Mouse (Mus musculus) midbrain, embryonic 11.5 days (tissue): Measurements from ENCODE around the gene Zdhhc24. TPM values are rescaled to one million over a fixed set of nuclear protein-coding genes. Genes with fewer than 3 reads are reported as not detected.

Experiments used
- ATAC-seq: fragments of 200-750 bp; cut with Nextera tagmentation; 2 replicates; pipeline ENCODE4 v1.8.0; 2017; ENCODE audit warnings: moderate TSS enrichment, moderate library complexity; ENCODE audit not compliant: low FRiP score
- DNase-seq: peaks from one replicate; pipeline ENCODE4 v3.0.0; 2015; ENCODE audit warnings: low spot score; ENCODE audit errors: missing footprints
- H3K27ac ChIP-seq: fragments of 300-500 bp; sonication (generic); 2 replicates; pipeline ENCODE4 v1.5.1; 2014; ENCODE audit warnings: low read depth, low read length
- H3K27me3 ChIP-seq: fragments of 300-500 bp; sonication (generic); 2 replicates; pipeline ENCODE4 v1.6.1; 2014; ENCODE audit warnings: mild to moderate bottlenecking, low read length, moderate library complexity, mixed read lengths; ENCODE audit not compliant: control insufficient read depth, insufficient read depth
- H3K36me3 ChIP-seq: fragments of 300-500 bp; sonication (generic); 2 replicates; pipeline ENCODE4 v1.6.1; 2014; ENCODE audit warnings: mild to moderate bottlenecking, low read length, moderate library complexity, mixed read lengths; ENCODE audit not compliant: control insufficient read depth, insufficient read depth
- H3K4me1 ChIP-seq: fragments of 300-500 bp; sonication (generic); 2 replicates; pipeline ENCODE4 v1.6.1; 2014; ENCODE audit warnings: low read length; ENCODE audit not compliant: control insufficient read depth, insufficient read depth
- H3K4me2 ChIP-seq: fragments of 300-500 bp; sonication (generic); 2 replicates; pipeline ENCODE4 v1.6.1; 2014; ENCODE audit warnings: mild to moderate bottlenecking, moderate library complexity
- H3K4me3 ChIP-seq: fragments of 300-500 bp; sonication (generic); 2 replicates; pipeline ENCODE4 v1.5.1; 2014; ENCODE audit warnings: low read depth, low read length
- H3K9ac ChIP-seq: fragments of 300-500 bp; sonication (generic); 2 replicates; pipeline ENCODE4 v1.6.1; 2014; ENCODE audit warnings: low read length
- H3K9me3 ChIP-seq: fragments of 300-500 bp; sonication (generic); 2 replicates; pipeline ENCODE4 v1.6.1; 2016; ENCODE audit warnings: low read length; ENCODE audit not compliant: control insufficient read depth
- WGBS: fragments of 180-500 bp; shearing (Covaris S2); extraction: QIAGEN DNeasy Blood & Tissue Kit; methylation state at CpG from one replicate; pipeline ENCODE4 v1.1.7; 2014; 5-methylcytosine and 5-hydroxymethylcytosine counted together
- polyA plus RNA-seq: library from polyadenylated mRNA; unstranded; fragments of >200 nt; fragmentation: Nextera tagmentation; extraction: Ambion mirVana; gene quantifications from 2 replicates; pipeline ENCODE4 v1.2.1, GENCODE M21; 2014

Zdhhc24 gene
- polyA plus RNA-seq, 1 experiment from 2014 or later = 13.3 TPM

DNA sequence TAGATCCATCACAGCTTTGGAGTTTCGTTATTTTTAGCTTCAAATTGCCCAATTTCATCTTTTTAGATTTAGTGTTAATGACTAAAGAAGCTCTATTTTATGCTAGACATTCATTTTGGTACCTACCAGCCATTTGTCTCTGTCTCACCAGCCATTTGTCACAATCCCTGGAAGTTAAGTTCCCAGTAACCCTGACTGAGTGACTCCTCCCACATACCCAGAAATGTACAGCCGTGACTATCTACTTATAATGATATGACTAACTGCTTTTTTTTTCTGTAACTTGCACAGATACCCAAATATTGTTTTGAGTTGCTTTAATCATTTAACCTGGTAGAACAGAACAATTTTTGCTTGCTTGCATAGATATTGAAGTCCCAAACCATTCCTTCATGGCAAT is 32.6 kb upstream of the Zdhhc24 start:
- H3K27me3 ChIP-seq = peaks cover 2% of the 10 kb centered on the region; the same call in 1 of the 2 replicates
- H3K4me2 ChIP-seq = no peak overlapping the region
- H3K9ac ChIP-seq = no peak overlapping the region
- WGBS = 76% methylated on average over 2 of the region's 2 CpGs
- DNase-seq = no peak
- H3K36me3 ChIP-seq = no peaks in the 10 kb centered on the region
- no peak for ATAC-seq
- H3K9me3 ChIP-seq = no peaks in the 10 kb centered on the region
- H3K4me3 ChIP-seq = no peak overlapping the region
- H3K27ac ChIP-seq = no peak overlapping the region
- H3K4me1 ChIP-seq = no peaks in the 10 kb centered on the region

- Histone ChIP-seq H3K4me2 (no peak overlapping the region), H3K27me3 (no peaks in the 10 kb centered on the region), H3K36me3 (no peaks in the 10 kb centered on the region), H3K4me3 (no peak overlapping the region), H3K4me1 (no peaks in the 10 kb centered on the region), H3K9ac (no peak overlapping the region), H3K9me3 (no peaks in the 10 kb centered on the region), H3K27ac (no peak overlapping the region)
- 37% methylated on average over 7 of the region's 7 CpGs for WGBS
- no peak for DNase-seq
- ATAC-seq = no peak
These were observed 31.0 kb upstream of the Zdhhc24 start for GRCm38 (mm10) chr19:4847490-4847889.

DNA sequence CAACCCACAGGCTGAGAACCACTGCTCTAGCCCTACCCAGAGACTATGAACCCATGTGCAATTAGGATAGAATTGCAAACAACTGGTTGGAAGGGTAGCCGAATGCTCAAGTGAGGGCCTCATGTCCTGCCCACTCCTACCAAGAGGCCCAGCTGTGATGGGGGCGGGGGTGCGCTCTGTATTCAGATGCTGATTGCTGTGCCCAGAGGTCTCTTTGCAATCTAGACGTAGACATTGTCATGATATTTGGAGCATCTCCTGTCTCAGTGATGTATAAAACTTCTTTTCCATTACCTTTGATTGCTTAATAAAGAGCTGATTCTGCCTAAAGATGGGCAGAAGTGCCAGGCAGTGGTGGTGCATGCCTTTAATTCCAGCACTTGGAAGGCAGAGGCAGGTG is 28.7 kb upstream of the Zdhhc24 start:
- H3K36me3 ChIP-seq = no peaks in the 10 kb centered on the region
- 54% methylated on average over 4 of the region's 4 CpGs for WGBS
- no peaks in the 10 kb centered on the region for H3K9me3 ChIP-seq
- no peak overlapping the region for H3K4me2 ChIP-seq
- no peak overlapping the region for H3K9ac ChIP-seq
- H3K4me3 ChIP-seq = no peak overlapping the region
- no peak overlapping the region for H3K27ac ChIP-seq
- no peak for DNase-seq
- H3K4me1 ChIP-seq = no peaks in the 10 kb centered on the region
- H3K27me3 ChIP-seq = no peaks in the 10 kb centered on the region
- no peak for ATAC-seq

- Histone ChIP-seq H3K4me3 (no peak overlapping the region), H3K9ac (no peak overlapping the region), H3K27me3 (no peaks in the 10 kb centered on the region), H3K27ac (no peak overlapping the region), H3K4me2 (no peak overlapping the region), H3K36me3 (no peaks in the 10 kb centered on the region), H3K9me3 (no peaks in the 10 kb centered on the region), H3K4me1 (0 out of 2 replicates have a peak, but pooled peaks cover 1% of the 10 kb centered on the region)
- no peak for ATAC-seq
- DNase-seq = no peak
- 34% methylated on average over 5 of the region's 5 CpGs for WGBS
These were observed 28.2 kb upstream of the Zdhhc24 start for GRCm38 (mm10) chr19:4850281-4850680.

- Histone ChIP-seq H3K9ac (peak within 1 kb of the TSS; percentile 75), H3K4me1 (peaks cover 6% of the 10 kb centered on the region; the same call in 1 of the 2 replicates), H3K27ac (peak within 1 kb of the TSS; percentile 25; the same call in 1 of the 2 replicates), H3K27me3 (no peaks in the 10 kb centered on the region), H3K9me3 (no peaks in the 10 kb centered on the region), H3K4me3 (peak within 1 kb of the TSS; percentile 56), H3K36me3 (no peaks in the 10 kb centered on the region), H3K4me2 (peak within 1 kb of the TSS; percentile 96)
- ATAC-seq = peak; percentile 95
- WGBS = 5% methylated on average over 37 of the region's 45 CpGs
- peak; percentile 96 for DNase-seq
These were observed 23.7 kb upstream of the Zdhhc24 start, which contains the start of gene Ctsf for GRCm38 (mm10) chr19:4854552-4855469. TSS of gene Ctsf (plus strand) at chr19:4855130.

DNA sequence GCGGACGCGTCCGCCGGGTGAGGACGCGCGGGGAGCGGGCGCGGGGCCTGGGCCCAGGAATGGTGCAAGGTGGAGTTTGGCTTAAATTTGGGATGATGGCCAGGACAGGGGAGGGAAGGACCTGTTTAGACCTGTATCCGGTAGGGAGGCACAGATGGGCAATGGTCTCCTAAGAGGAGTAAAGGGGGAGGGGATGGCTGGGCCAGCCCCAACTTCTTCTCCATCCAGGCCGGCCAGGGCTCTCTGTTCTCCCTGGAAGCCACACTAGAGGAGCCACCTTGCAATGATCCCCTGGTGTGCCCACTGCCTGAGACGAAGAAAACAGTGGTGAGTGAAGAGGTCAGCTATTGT is 23.0 kb upstream of the Zdhhc24 start:
- Histone ChIP-seq H3K27ac (peak overlapping the region; percentile 25; the same call in 1 of the 2 replicates), H3K27me3 (no peaks in the 10 kb centered on the region), H3K4me2 (peak overlapping the region; percentile 96), H3K36me3 (no peaks in the 10 kb centered on the region), H3K4me3 (peak overlapping the region; percentile 56), H3K9me3 (no peaks in the 10 kb centered on the region), H3K4me1 (peaks cover 6% of the 10 kb centered on the region; the same call in 1 of the 2 replicates), H3K9ac (peak overlapping the region; percentile 75)
- DNase-seq = no peak
- ATAC-seq = peak; percentile 75; the same call in 1 of the 2 replicates
- under 1% methylated on average over 14 of the region's 14 CpGs for WGBS

DNA sequence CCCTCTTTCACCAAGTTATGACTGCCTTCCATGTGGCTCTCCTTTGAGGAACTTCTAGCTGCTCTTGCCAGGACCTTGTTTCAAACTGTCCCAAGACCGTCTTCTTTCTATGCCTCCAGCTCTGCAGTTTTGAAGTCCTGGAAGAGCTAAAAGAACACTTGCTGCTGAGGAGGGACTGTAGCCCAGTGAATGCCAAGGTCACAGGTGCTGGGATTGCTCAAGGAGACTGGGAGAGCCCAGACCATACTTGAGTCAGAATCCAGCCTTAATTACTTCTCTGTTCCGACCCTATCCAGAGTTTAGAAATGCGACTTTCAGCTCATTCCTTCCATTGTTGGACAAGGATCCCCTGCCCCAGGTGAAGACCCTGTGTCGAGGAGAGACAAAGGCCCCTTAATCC is 22.5 kb upstream of the Zdhhc24 start:
- no peak overlapping the region for H3K9ac ChIP-seq
- WGBS = 42% methylated on average over 4 of the region's 4 CpGs

DNA sequence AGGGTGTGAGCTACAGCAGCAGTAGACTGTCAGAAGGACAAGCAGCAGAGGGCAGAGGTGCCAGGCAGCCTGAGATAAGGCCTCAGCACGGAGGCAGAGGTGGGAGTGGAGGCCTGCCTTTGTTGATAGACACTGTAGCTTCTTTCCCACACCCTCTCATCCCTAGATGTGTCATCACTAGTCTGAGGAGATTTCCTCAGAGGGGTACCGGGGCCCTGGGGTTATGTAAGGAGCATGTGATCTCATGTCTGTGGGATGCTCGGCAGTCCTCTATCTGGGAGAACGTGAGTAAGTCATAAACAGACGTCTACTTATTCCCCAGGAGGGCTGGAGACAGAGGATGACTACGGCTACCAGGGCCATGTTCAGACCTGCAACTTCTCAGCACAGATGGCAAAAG is 19.4 kb upstream of the Zdhhc24 start:
- Histone ChIP-seq H3K36me3 (peaks cover 2% of the 10 kb centered on the region; the same call in 1 of the 2 replicates), H3K4me1 (peaks cover 6% of the 10 kb centered on the region; the same call in 1 of the 2 replicates), H3K4me2 (no peak overlapping the region), H3K27ac (no peak overlapping the region), H3K9ac (no peak overlapping the region), H3K27me3 (no peaks in the 10 kb centered on the region), H3K9me3 (no peaks in the 10 kb centered on the region), H3K4me3 (no peak overlapping the region)
- 82% methylated on average over 6 of the region's 6 CpGs for WGBS
- peak; percentile 78 for DNase-seq
- ATAC-seq = no peak

More for the DNA sequence above, 22.5 kb upstream of the Zdhhc24 start:
- DNase-seq = no peak
- no peaks in the 10 kb centered on the region for H3K27me3 ChIP-seq
- no peak for ATAC-seq
- no peak overlapping the region for H3K27ac ChIP-seq
- H3K4me1 ChIP-seq = peaks cover 6% of the 10 kb centered on the region; the same call in 1 of the 2 replicates
- peak overlapping the region; percentile 96 for H3K4me2 ChIP-seq
- peak overlapping the region; percentile 56 for H3K4me3 ChIP-seq
- H3K36me3 ChIP-seq = peaks cover 2% of the 10 kb centered on the region; the same call in 1 of the 2 replicates
- no peaks in the 10 kb centered on the region for H3K9me3 ChIP-seq

DNA sequence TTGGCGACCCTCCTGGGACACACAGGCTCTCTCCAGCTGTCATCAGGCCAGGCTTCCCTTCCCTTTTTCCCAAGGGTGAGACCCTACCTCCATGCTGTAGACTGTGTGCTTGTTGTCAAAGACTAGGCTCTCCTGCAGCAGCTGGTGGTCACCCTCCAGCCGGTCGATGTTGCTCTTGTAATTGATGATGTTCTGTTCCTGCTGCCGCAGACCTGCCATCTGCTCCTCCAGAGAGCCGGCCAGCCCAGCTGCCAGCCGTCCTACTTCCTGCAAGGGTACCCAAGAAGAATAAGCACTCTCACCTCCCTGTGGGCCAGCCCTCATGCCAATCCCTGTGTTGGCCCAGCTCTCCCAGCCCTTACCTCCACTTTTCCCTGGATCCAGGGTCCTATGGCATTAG is 15.4 kb upstream of the Zdhhc24 start:
- Histone ChIP-seq H3K27me3 (0 out of 2 replicates have a peak, but pooled peaks cover 3% of the 10 kb centered on the region), H3K9ac (no peak overlapping the region), H3K4me2 (no peak overlapping the region), H3K27ac (no peak overlapping the region), H3K36me3 (peaks cover 2% of the 10 kb centered on the region; the same call in 1 of the 2 replicates), H3K4me3 (no peak overlapping the region), H3K9me3 (no peaks in the 10 kb centered on the region), H3K4me1 (no peaks in the 10 kb centered on the region)
- DNase-seq (no peak), ATAC-seq (no peak)
- 80% methylated on average over 6 of the region's 6 CpGs for WGBS
